14 mouse cellular contexts compared by ENCODE assay signal in genomic region chr9:63699145-63699544, GRCm38 (mm10). TPM values are rescaled to one million over a fixed set of nuclear protein-coding genes. Genes with fewer than 3 reads are reported as not detected.
DNase-seq lines count a peak whose midpoint lies in the region; ATAC-seq and TF ChIP-seq lines count a peak whose summit lies in the region.
"Had no signal": no experiment of that assay in that cellular context is flagged by ENCODE, and none has a peak within 500 bp of the region (broad histone marks: within the 10 kb centered on the region; RNA-seq: fewer than 3 reads in every experiment).

No protein-coding gene starts in this region.

- H3K9me3 ChIP-seq in liver, embryonic 12.5 days (replicated peaks): no peaks in the 10 kb centered on the region
- H3K9me3 ChIP-seq in liver, postnatal 0 days (ENCODE audit: low read length): no peaks in the 10 kb centered on the region
- no peaks in the 10 kb centered on the region for H3K9me3 ChIP-seq in kidney, embryonic 14.5 days (ENCODE audit: control insufficient read depth, low read length)
- H3K9me3 ChIP-seq: embryonic facial prominence, embryonic 12.5 days; hindbrain, embryonic 15.5 days; limb, embryonic 15.5 days had no signal

- H3K4me1 ChIP-seq in liver, embryonic 12.5 days: peaks cover 76% of the 10 kb centered on the region
- H3K4me1 ChIP-seq in liver, postnatal 0 days (ENCODE audit: insufficient read depth): peaks cover 49% of the 10 kb centered on the region
- peaks cover 61% of the 10 kb centered on the region for H3K4me1 ChIP-seq in kidney, embryonic 14.5 days (ENCODE audit: control insufficient read depth, insufficient read depth, low read length)

- DNase-seq in cerebellum, adult 11-12 months: peak; percentile 36
- DNase-seq in cerebellum, postnatal 4 days (ENCODE audit: low spot score in 2 of 2): no peak
- no peak for DNase-seq in liver, postnatal 0 days
- DNase-seq in adrenal gland, postnatal 14 days: peak; percentile 54
- DNase-seq: forebrain, postnatal 0 days had no signal

- H3K36me3 ChIP-seq in liver, embryonic 12.5 days: no peaks in the 10 kb centered on the region
- no peaks in the 10 kb centered on the region for H3K36me3 ChIP-seq in liver, postnatal 0 days (replicated peaks; ENCODE audit: insufficient read depth, low read length)
- no peaks in the 10 kb centered on the region; the same call in 1 of the 2 replicates for H3K36me3 ChIP-seq in kidney, embryonic 14.5 days (ENCODE audit: control insufficient read depth, insufficient read depth, low read length)
- H3K36me3 ChIP-seq: embryonic facial prominence, embryonic 12.5 days; hindbrain, embryonic 15.5 days had no signal

- 57% methylated on average over 4 of the region's 4 CpGs for WGBS in liver, embryonic 12.5 days (ENCODE audit: insufficient replicate concordance)
- 52% methylated on average over 4 of the region's 4 CpGs for WGBS in liver, postnatal 0 days (ENCODE audit: insufficient replicate concordance)
- 57% methylated on average over 4 of the region's 4 CpGs for WGBS in kidney, embryonic 14.5 days

- H3K4me3 ChIP-seq in liver, embryonic 12.5 days: no peak overlapping the region
- no peak overlapping the region for H3K4me3 ChIP-seq in liver, postnatal 0 days (ENCODE audit: low read depth, low read length)
- H3K4me3 ChIP-seq in kidney, embryonic 14.5 days (ENCODE audit: low read length): no peak overlapping the region
- H3K4me3 ChIP-seq: embryonic facial prominence, embryonic 12.5 days; hindbrain, embryonic 15.5 days; limb, embryonic 15.5 days had no signal

- no peaks in the 10 kb centered on the region for H3K27me3 ChIP-seq in liver, embryonic 12.5 days (replicated peaks)
- no peaks in the 10 kb centered on the region for H3K27me3 ChIP-seq in liver, postnatal 0 days (ENCODE audit: insufficient read depth, low read length)
- H3K27me3 ChIP-seq in kidney, embryonic 14.5 days (ENCODE audit: control insufficient read depth, insufficient read depth, low read length): no peaks in the 10 kb centered on the region
- H3K27me3 ChIP-seq: embryonic facial prominence, embryonic 12.5 days; hindbrain, embryonic 15.5 days; limb, embryonic 15.5 days had no signal

- ATAC-seq in liver, embryonic 12.5 days: no peak
- no peak for ATAC-seq in liver, postnatal 0 days
- ATAC-seq in kidney, embryonic 14.5 days (ENCODE audit: low FRiP score, low TSS enrichment): no peak
- ATAC-seq in monocyte, adult 5-6 weeks (replicated peaks; ENCODE audit: insufficient number of reproducible peaks, low FRiP score, low TSS enrichment, poor library complexity, severe bottlenecking): no peak
- no peak for ATAC-seq in erythroid progenitor cell, adult 5-6 weeks (replicated peaks; ENCODE audit: low FRiP score, poor library complexity, severe bottlenecking)
- ATAC-seq: forebrain, postnatal 0 days had no signal

- H3K27ac ChIP-seq in liver, embryonic 12.5 days: 0 out of 2 replicates have a peak overlapping the region, but pooled peaks have one; percentile 30
- H3K27ac ChIP-seq in liver, postnatal 0 days (ENCODE audit: low read depth): no peak overlapping the region
- H3K27ac ChIP-seq in kidney, embryonic 14.5 days (ENCODE audit: low read depth, low read length): peak overlapping the region; percentile 5; the same call in 1 of the 2 replicates
- H3K27ac ChIP-seq: embryonic facial prominence, embryonic 12.5 days; hindbrain, embryonic 15.5 days; limb, embryonic 15.5 days had no signal

- no peak for TF ChIP-seq EP300 in liver, postnatal 0 days (IDR thresholded peaks at IDR 0.05; ENCODE audit: low read depth)

- H3K4me2 ChIP-seq in liver, embryonic 12.5 days: no peak overlapping the region
- no peak overlapping the region for H3K4me2 ChIP-seq in liver, postnatal 0 days (ENCODE audit: low read depth, low read length)
- H3K4me2 ChIP-seq in kidney, embryonic 14.5 days (replicated peaks; ENCODE audit: low read depth, low read length): no peak overlapping the region
- H3K4me2 ChIP-seq: embryonic facial prominence, embryonic 12.5 days; heart, embryonic 11.5 days; hindbrain, embryonic 15.5 days; limb, embryonic 15.5 days; midbrain, embryonic 11.5 days had no signal

- no peak for TF ChIP-seq CTCF in liver, postnatal 0 days (IDR thresholded peaks at IDR 0.05; ENCODE audit: low read depth)

- peak overlapping the region; percentile 6; the same call in 1 of the 2 replicates for H3K9ac ChIP-seq in liver, embryonic 12.5 days
- H3K9ac ChIP-seq in liver, postnatal 0 days (replicated peaks): no peak overlapping the region
- H3K9ac ChIP-seq in kidney, embryonic 14.5 days (ENCODE audit: low read depth, low read length): no peak overlapping the region
- H3K9ac ChIP-seq: embryonic facial prominence, embryonic 12.5 days; forebrain, postnatal 0 days; hindbrain, embryonic 15.5 days; limb, embryonic 15.5 days had no signal

RNA-seq across cellular contexts. Expression of gene Smad3, which starts 58.6 kb away (rescaled TPM):
- polyA plus RNA-seq in liver, embryonic 12.5 days (2016; fragmentation: Nextera tagmentation; extraction: Ambion mirVana): 5.8 and 7.2 TPM in 2 replicates
- 1.9 and 2.1 TPM in 2 replicates for polyA plus RNA-seq in liver, postnatal 0 days (2015; fragmentation: Nextera tagmentation; extraction: Ambion mirVana)
- total RNA-seq in adrenal gland, postnatal 14 days (2021): 26.5 and 32.9 TPM in 2 replicates
- 17.6 and 21.2 TPM in 2 replicates for polyA plus RNA-seq in kidney, embryonic 14.5 days (2014; fragmentation: Nextera tagmentation; extraction: Ambion mirVana)
- 52.0 to 121 TPM (median 56.1 TPM) in 3 replicates for total RNA-seq in monocyte, adult 5-6 weeks (2017)
- total RNA-seq in erythroid progenitor cell, adult 5-6 weeks (2015; ENCODE audit: low replicate concordance): 4.7 and 5.0 TPM in 2 replicates
- 2.6 and 13.2 TPM in 2 replicates for total RNA-seq in erythroid progenitor cell, adult 5-6 weeks (2017; ENCODE audit: low replicate concordance)

Comparison
In these comparisons a context has a peak if more than half of its experiments do, and no peak if none do; other contexts are left out.
1. DNase-seq: peak in cerebellum, adult 11-12 months (single experiment) and adrenal gland, postnatal 14 days (single experiment); none in cerebellum, postnatal 4 days (0 of 2) and liver, postnatal 0 days (single experiment).